Mouse (Mus musculus) thymus, adult 18-20 months (tissue): ENCODE measurements around the gene Snca.

Experiments
- DNase-seq, 2 experiments: peaks; one replicate each; pipeline ENCODE4 v3.0.0; 2022; ENCODE audit warnings: mixed read lengths in 2 of 2

Gene Snca

GRCm38 (mm10) chr6:60829282-60829891, at the start of gene Snca:
Gene Snca, minus strand, starts transcription at chr6:60829855.
- DNase-seq: no peak

GRCm38 (mm10) chr6:60870126-60870525, 40.5 kb upstream of the Snca start:
- DNase-seq: no peak

- no peak for DNase-seq
Measured at GRCm38 (mm10) chr6:60856599-60856998, 26.9 kb upstream of the Snca start.

GRCm38 (mm10) chr6:60851690-60852089, 22.0 kb upstream of the Snca start:
- no peak for DNase-seq

GRCm38 (mm10) chr6:60828429-60829264, 1.0 kb downstream of the Snca start:
- DNase-seq: no peak

- no peak for DNase-seq
Measured at GRCm38 (mm10) chr6:60828047-60828428, 1.6 kb downstream of the Snca start.

- DNase-seq: no peak
Measured at GRCm38 (mm10) chr6:60827290-60827689, 2.4 kb downstream of the Snca start.

- DNase-seq: no peak
Measured at GRCm38 (mm10) chr6:60819272-60819671, 10.4 kb downstream of the Snca start.

- no peak for DNase-seq
Measured at GRCm38 (mm10) chr6:60813516-60813915, 16.1 kb downstream of the Snca start.

GRCm38 (mm10) chr6:60798266-60798665, 31.4 kb downstream of the Snca start:
- no peak for DNase-seq

GRCm38 (mm10) chr6:60793659-60794365, 35.8 kb downstream of the Snca start:
- no peak for DNase-seq

GRCm38 (mm10) chr6:60786955-60787354, 42.7 kb downstream of the Snca start:
- DNase-seq: no peak

- no peak for DNase-seq
Measured at GRCm38 (mm10) chr6:60771899-60772298, 57.8 kb downstream of the Snca start.

- DNase-seq: no peak
Measured at GRCm38 (mm10) chr6:60765696-60766095, 64.0 kb downstream of the Snca start.

GRCm38 (mm10) chr6:60762864-60763263, 66.8 kb downstream of the Snca start:
- DNase-seq: no peak

- DNase-seq: no peak
Measured at GRCm38 (mm10) chr6:60761710-60762109, 67.9 kb downstream of the Snca start.

GRCm38 (mm10) chr6:60754975-60755374, 74.7 kb downstream of the Snca start:
- no peak for DNase-seq

GRCm38 (mm10) chr6:60745965-60746364, 83.7 kb downstream of the Snca start:
- DNase-seq: no peak

GRCm38 (mm10) chr6:60741427-60742071, 88.1 kb downstream of the Snca start:
- no peak for DNase-seq

GRCm38 (mm10) chr6:60739776-60740175, 89.9 kb downstream of the Snca start:
- no peak for DNase-seq

GRCm38 (mm10) chr6:60731164-60731563, 98.5 kb downstream of the Snca start:
- DNase-seq: no peak

- DNase-seq: no peak
Measured at GRCm38 (mm10) chr6:60724110-60724829, 105.4 kb downstream of the Snca start.

GRCm38 (mm10) chr6:60717566-60717965, 112.1 kb downstream of the Snca start:
- no peak for DNase-seq
